Comparison of ENCODE assay signal across 18 mouse cellular contexts in the genomic region with DNA sequence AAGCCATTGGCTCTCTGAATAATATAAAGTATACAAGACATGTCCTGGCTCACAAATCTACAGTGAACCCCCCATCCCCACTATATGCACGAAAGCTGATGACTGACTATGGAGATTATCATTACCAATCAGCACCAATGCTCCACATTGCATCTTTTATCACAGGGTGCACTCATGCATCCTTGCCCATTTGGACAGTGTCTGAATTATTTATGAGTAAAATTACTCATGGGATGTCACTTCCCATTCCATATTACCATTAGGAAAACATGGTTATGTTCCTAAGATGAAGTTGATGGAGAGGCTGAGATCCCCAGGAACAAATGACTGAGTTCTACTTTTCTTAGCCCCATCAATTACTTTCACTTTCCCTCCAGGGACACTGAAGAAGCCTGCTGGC.
"Had no signal": no experiment of that assay in that cellular context is flagged by ENCODE, and none has a peak within 500 bp of the region (broad histone marks: within the 10 kb centered on the region; RNA-seq: fewer than 3 reads in every experiment).

No protein-coding gene starts in this region.

- H3K27me3 ChIP-seq: midbrain, embryonic 12.5 days; neural tube, embryonic 12.5 days had no signal

- H3K36me3 ChIP-seq: midbrain, embryonic 10.5 days; midbrain, embryonic 12.5 days; neural tube, embryonic 12.5 days had no signal

- H3K4me2 ChIP-seq: lung, embryonic 14.5 days; midbrain, embryonic 12.5 days; neural tube, embryonic 12.5 days had no signal

- H3K4me1 ChIP-seq: midbrain, embryonic 10.5 days; midbrain, embryonic 12.5 days; neural tube, embryonic 12.5 days had no signal

- H3K9me3 ChIP-seq: midbrain, embryonic 10.5 days; midbrain, embryonic 12.5 days; neural tube, embryonic 12.5 days had no signal

- DNase-seq: lung, adult 18-20 months; lung, embryonic 14.5 days; lung, postnatal 10 days; lung, postnatal 4 days; midbrain, embryonic 14.5 days; right cerebral cortex, adult 18-20 months; right cerebral cortex, postnatal 25 days; right cerebral cortex, postnatal 4 days; spleen, adult 18-20 months; thymus, adult 18-20 months; thymus, postnatal 14 days; thymus, postnatal 36 days had no signal

- H3K4me3 ChIP-seq: midbrain, embryonic 10.5 days; midbrain, embryonic 12.5 days; myocyte; neural tube, embryonic 12.5 days had no signal

- H3K9ac ChIP-seq: liver, embryonic 14.5 days; lung, embryonic 14.5 days; midbrain, embryonic 12.5 days; neural tube, embryonic 12.5 days had no signal

- ATAC-seq: midbrain, embryonic 16.5 days had no signal

- H3K27ac ChIP-seq: liver, embryonic 14.5 days; midbrain, embryonic 10.5 days; midbrain, embryonic 12.5 days; neural tube, embryonic 12.5 days had no signal
